Mouse (Mus musculus) olfactory bulb, adult 2 months (tissue): ENCODE results near the gene Gm43552. TPM values are rescaled to one million over a fixed set of nuclear protein-coding genes. Genes with fewer than 3 reads are reported as not detected.

Experiments used
- H3K27ac ChIP-seq: fragments of 200-500 bp; 2 replicates; pipeline ENCODE4 v1.5.1; 2012; ENCODE audit warnings: low read depth, low read length; ENCODE audit not compliant: insufficient read depth
- H3K4me1 ChIP-seq: fragments of 200-500 bp; 2 replicates; pipeline ENCODE4 v1.6.1; 2012; ENCODE audit warnings: low read length; ENCODE audit not compliant: control insufficient read depth, insufficient read depth
- H3K4me3 ChIP-seq: fragments of 200-500 bp; 2 replicates; pipeline ENCODE4 v1.5.1; 2012; ENCODE audit warnings: mild to moderate bottlenecking, low read depth, low read length, moderate library complexity; ENCODE audit not compliant: insufficient read depth
- CTCF ChIP-seq: fragments of 200-500 bp; IDR thresholded peaks from 2 replicates; pipeline ENCODE4 v1.5.1; 2012; ENCODE audit warnings: low read depth, mild to moderate bottlenecking, low read length, moderate library complexity; ENCODE audit not compliant: insufficient read depth
- POLR2A ChIP-seq: fragments of 200-500 bp; IDR thresholded peaks from 2 replicates; pipeline ENCODE4 v1.6.1; 2012; ENCODE audit warnings: mild to moderate bottlenecking, low read depth, low read length, moderate library complexity; ENCODE audit not compliant: insufficient read depth
- WGBS: fragments of 180-500 bp; shearing (Covaris S2); methylation state at CpG from one replicate; pipeline ENCODE4 v1.1.7; 2018; 5-methylcytosine and 5-hydroxymethylcytosine counted together
- polyA plus RNA-seq: library from polyadenylated mRNA; stranded (reverse); fragments of >200 nt; gene quantifications from 2 replicates; pipeline ENCODE4 v1.2.4, GENCODE M21; 2012; ENCODE audit warnings: low replicate concordance; ENCODE audit not compliant: missing spikeins, insufficient read depth, insufficient read length

Gm43552 gene
- polyA plus RNA-seq, 1 experiment, result not detected

- H3K4me3 ChIP-seq, result no peak overlapping the region
- H3K27ac ChIP-seq, result no peak overlapping the region
- WGBS, result 58% methylated on average over 7 of the region's 7 CpGs
- H3K4me1 ChIP-seq, result peaks cover 3% of the 10 kb centered on the region
- TF ChIP-seq POLR2A (no peak), CTCF (no peak)
Measured at GRCm38 (mm10) chr5:65457086-65457827, 35.4 kb downstream of the Gm43552 start.

GRCm38 (mm10) chr5:65454771-65455170, 37.9 kb downstream of the Gm43552 start:
- Histone ChIP-seq H3K4me3 (no peak overlapping the region), H3K4me1 (no peaks in the 10 kb centered on the region), H3K27ac (no peak overlapping the region)
- TF ChIP-seq CTCF, result no peak
- no peak for TF ChIP-seq POLR2A
- 76% methylated on average over 5 of the region's 5 CpGs for WGBS

- WGBS, result 80% methylated on average over 4 of the region's 4 CpGs
- TF ChIP-seq POLR2A, result no peak
- TF ChIP-seq CTCF, result no peak
- no peak overlapping the region for H3K4me3 ChIP-seq
- H3K4me1 ChIP-seq, result no peaks in the 10 kb centered on the region
- H3K27ac ChIP-seq, result no peak overlapping the region
Measured at GRCm38 (mm10) chr5:65448941-65449340, 43.7 kb downstream of the Gm43552 start.

GRCm38 (mm10) chr5:65447826-65448225, 44.8 kb downstream of the Gm43552 start:
- Histone ChIP-seq H3K4me1 (no peaks in the 10 kb centered on the region), H3K27ac (no peak overlapping the region), H3K4me3 (no peak overlapping the region)
- TF ChIP-seq CTCF (no peak), POLR2A (no peak)
- 87% methylated on average over 2 of the region's 2 CpGs for WGBS

- Histone ChIP-seq H3K4me3 (no peak overlapping the region), H3K4me1 (no peaks in the 10 kb centered on the region), H3K27ac (no peak overlapping the region)
- WGBS, result 78% methylated on average over 2 of the region's 2 CpGs
- TF ChIP-seq POLR2A, result no peak
Measured at GRCm38 (mm10) chr5:65446756-65447155, 45.9 kb downstream of the Gm43552 start.

GRCm38 (mm10) chr5:65444981-65445380, 47.7 kb downstream of the Gm43552 start:
- 82% methylated on average over 2 of the region's 6 CpGs for WGBS
- TF ChIP-seq POLR2A, result no peak
- no peak for TF ChIP-seq CTCF
- Histone ChIP-seq H3K4me3 (no peak overlapping the region), H3K4me1 (no peaks in the 10 kb centered on the region), H3K27ac (no peak overlapping the region)

GRCm38 (mm10) chr5:65438041-65438440, 54.6 kb downstream of the Gm43552 start:
- TF ChIP-seq POLR2A, result no peak
- no peak for TF ChIP-seq CTCF
- Histone ChIP-seq H3K27ac (no peak overlapping the region), H3K4me1 (no peaks in the 10 kb centered on the region)

GRCm38 (mm10) chr5:65435806-65436561, 56.6 kb downstream of the Gm43552 start, which contains the start of gene Ugdh:
Gene Ugdh, minus strand, starts transcription at chr5:65435949.
- Histone ChIP-seq H3K4me1 (no peaks in the 10 kb centered on the region), H3K27ac (peak within 1 kb of the TSS; percentile 90), H3K4me3 (peak within 1 kb of the TSS; percentile 88)
- under 1% methylated on average over 51 of the region's 51 CpGs for WGBS
- peak; percentile 76 for TF ChIP-seq POLR2A
- no peak for TF ChIP-seq CTCF

More at GRCm38 (mm10) chr5:65438041-65438440, 54.6 kb downstream of the Gm43552 start:
- H3K4me3 ChIP-seq, result no peak overlapping the region

- TF ChIP-seq CTCF, result no peak
- no peak; the same call in none of the 2 replicates for TF ChIP-seq POLR2A
- no peaks in the 10 kb centered on the region for H3K4me1 ChIP-seq
- H3K27ac ChIP-seq, result no peak overlapping the region
- WGBS, result under 1% methylated on average over 47 of the region's 47 CpGs
- H3K4me3 ChIP-seq, result peak overlapping the region; percentile 88
Measured at GRCm38 (mm10) chr5:65435363-65435805, 57.2 kb downstream of the Gm43552 start.
